Mouse (Mus musculus) G1E (cell line): ENCODE data around the gene Zbtb8b. TPM values are rescaled to one million over a fixed set of nuclear protein-coding genes. Genes with fewer than 3 reads are reported as not detected.
"Not testable (repeated sequence)": the region's sequence is repeated elsewhere in the genome, so short reads cannot be mapped to it uniquely, and the experiment has no call there.

ENCODE experiments used
- ATAC-seq: 2 replicates; pipeline ENCODE4 v1.8.0; 2016; ENCODE audit warnings: mild to moderate bottlenecking; ENCODE audit not compliant: insufficient number of reproducible peaks, poor library complexity, low FRiP score, severe bottlenecking; ENCODE audit errors: extremely low read depth
- DNase-seq: peaks from one replicate; pipeline ENCODE4 v3.0.0; 2012; ENCODE audit warnings: low spot score
- H3K27me3 ChIP-seq: 2 replicates; pipeline ENCODE4 v1.6.1; 2012; ENCODE audit warnings: mild to moderate bottlenecking, low read length, inconsistent platforms; ENCODE audit not compliant: insufficient read depth
- H3K36me3 ChIP-seq: replicated peaks from 2 replicates; pipeline ENCODE3; 2012; ENCODE audit warnings: mild to moderate bottlenecking, inconsistent platforms
- H3K4me1 ChIP-seq: 2 replicates; pipeline ENCODE4 v1.6.1; 2012; ENCODE audit warnings: low read depth, low read length, inconsistent platforms, mixed read lengths; ENCODE audit not compliant: insufficient read depth
- H3K4me3 ChIP-seq: 2 replicates; pipeline ENCODE4 v1.5.1; 2012; ENCODE audit warnings: low read depth, mild to moderate bottlenecking, inconsistent platforms, low read length, moderate library complexity, mixed read lengths
- H3K9me3 ChIP-seq: replicated peaks from 2 replicates; pipeline ENCODE4 v1.6.1; 2012; ENCODE audit warnings: inconsistent platforms
- CTCF ChIP-seq: IDR thresholded peaks from 2 replicates; pipeline ENCODE4 v1.5.1; 2012; ENCODE audit warnings: low read depth, low read length, inconsistent platforms, mixed read lengths
- GATA1 ChIP-seq: IDR thresholded peaks from 2 replicates; pipeline ENCODE4 v1.6.1; 2012; ENCODE audit warnings: borderline replicate concordance, low read length, inconsistent platforms, mixed read lengths
- GATA2 ChIP-seq: IDR thresholded peaks from 2 replicates; pipeline ENCODE4 v1.6.1; 2012; ENCODE audit warnings: low read depth, low read length, inconsistent platforms, borderline replicate concordance
- POLR2AphosphoS5 ChIP-seq: IDR thresholded peaks from 2 replicates; pipeline ENCODE4 v1.6.1; 2012; ENCODE audit warnings: low read depth, low read length, inconsistent platforms; ENCODE audit not compliant: insufficient replicate concordance
- TAL1 ChIP-seq: conservative IDR thresholded peaks from 2 replicates; pipeline ENCODE4 v1.6.1; 2012; ENCODE audit warnings: low read depth, low read length, inconsistent platforms, mixed read lengths
- polyA plus RNA-seq: library from polyadenylated mRNA; stranded (reverse); fragments of >175 nt; gene quantifications from 2 replicates; pipeline ENCODE4 v1.2.3, GENCODE M21; 2012
- total RNA-seq, 2 experiments: library from RNA; stranded (forward) in 1 of 2; stranded (reverse) in 1 of 2; fragments of 200-1000 nt in 1 of 2; fragments of >200 nt in 1 of 2; fragmentation: Nextera tagmentation in 1 of 2; gene quantifications; 2 replicates each; pipeline ENCODE4 v1.2.3; 2014 to 2017

Zbtb8b gene
- total and polyA plus RNA-seq, 3 experiments = 0.16 TPM; not detected in 2

- no peaks in the 10 kb centered on the region for H3K36me3 ChIP-seq
- peaks cover 4% of the 10 kb centered on the region; the same call in 1 of the 2 replicates for H3K9me3 ChIP-seq
- DNase-seq = no peak
- H3K4me3 ChIP-seq = no peak overlapping the region
- peaks cover 4% of the 10 kb centered on the region; the same call in 1 of the 2 replicates for H3K27me3 ChIP-seq
- TF ChIP-seq CTCF (peak; percentile 16; the same call in 1 of the 2 replicates), GATA2 (no peak), GATA1 (no peak)
- ATAC-seq = no peak
- H3K4me1 ChIP-seq = peaks cover 25% of the 10 kb centered on the region
Measured at GRCm38 (mm10) chr4:129418321-129418720, 22.3 kb downstream of the Zbtb8b start.

- no peaks in the 10 kb centered on the region for H3K36me3 ChIP-seq
- DNase-seq = peak; percentile 12
Measured at GRCm38 (mm10) chr4:129416478-129416877, 24.2 kb downstream of the Zbtb8b start.

GRCm38 (mm10) chr4:129415892-129416291 lies 24.8 kb downstream of the Zbtb8b start:
- peaks cover 25% of the 10 kb centered on the region for H3K4me1 ChIP-seq
- DNase-seq (no peak), ATAC-seq (no peak)
- no peaks in the 10 kb centered on the region for H3K36me3 ChIP-seq
- peaks cover 4% of the 10 kb centered on the region; the same call in 1 of the 2 replicates for H3K9me3 ChIP-seq
- H3K27me3 ChIP-seq = peaks cover 8% of the 10 kb centered on the region; the same call in 1 of the 2 replicates
- TF ChIP-seq POLR2AphosphoS5 (no peak), TAL1 (no peak), CTCF (0 out of 2 replicates have a peak, but pooled peaks have one; percentile 17), GATA1 (no peak)
- no peak overlapping the region for H3K4me3 ChIP-seq

More at GRCm38 (mm10) chr4:129416478-129416877, 24.2 kb downstream of the Zbtb8b start:
- no peak overlapping the region for H3K4me3 ChIP-seq
- H3K4me1 ChIP-seq = peaks cover 25% of the 10 kb centered on the region
- TF ChIP-seq TAL1 (peak; percentile 78), GATA2 (no peak), POLR2AphosphoS5 (no peak)
- 0 out of 2 replicates have a peak, but pooled peaks cover 4% of the 10 kb centered on the region for H3K27me3 ChIP-seq
- no peak for ATAC-seq
- H3K9me3 ChIP-seq = peaks cover 4% of the 10 kb centered on the region; the same call in 1 of the 2 replicates

- Histone ChIP-seq H3K9me3 (peaks cover 4% of the 10 kb centered on the region; the same call in 1 of the 2 replicates), H3K4me1 (peaks cover 1% of the 10 kb centered on the region), H3K27me3 (peaks cover 10% of the 10 kb centered on the region), H3K4me3 (no peak overlapping the region), H3K36me3 (no peaks in the 10 kb centered on the region)
- TF ChIP-seq TAL1 = no peak
- no peak for TF ChIP-seq POLR2AphosphoS5
- no peak for TF ChIP-seq GATA1
- TF ChIP-seq CTCF = no peak
- DNase-seq (no peak), ATAC-seq (no peak)
Measured at GRCm38 (mm10) chr4:129410991-129411390, 29.7 kb downstream of the Zbtb8b start.

- not testable (repeated sequence) for DNase-seq, H3K4me1 ChIP-seq, H3K4me3 ChIP-seq, ATAC-seq, H3K36me3 ChIP-seq, H3K9me3 ChIP-seq
- H3K27me3 ChIP-seq = peaks cover 11% of the 10 kb centered on the region
Measured at GRCm38 (mm10) chr4:129410532-129410931, 30.1 kb downstream of the Zbtb8b start.

GRCm38 (mm10) chr4:129406447-129406846 lies 34.2 kb downstream of the Zbtb8b start:
- Histone ChIP-seq H3K9me3 (no peaks in the 10 kb centered on the region), H3K27me3 (peaks cover 16% of the 10 kb centered on the region), H3K4me1 (no peaks in the 10 kb centered on the region; the same call in 1 of the 2 replicates), H3K36me3 (no peaks in the 10 kb centered on the region), H3K4me3 (no peak overlapping the region)
- ATAC-seq = no peak
- DNase-seq = no peak
- TF ChIP-seq GATA1 (no peak), CTCF (no peak), TAL1 (no peak), GATA2 (no peak), POLR2AphosphoS5 (no peak)

- DNase-seq = no peak
- H3K4me3 ChIP-seq = no peak overlapping the region
- no peak for ATAC-seq
Measured at GRCm38 (mm10) chr4:129399813-129400212, 40.8 kb downstream of the Zbtb8b start.

More at GRCm38 (mm10) chr4:129399813-129400212, 40.8 kb downstream of the Zbtb8b start:
- Histone ChIP-seq H3K36me3 (no peaks in the 10 kb centered on the region), H3K4me1 (no peaks in the 10 kb centered on the region; the same call in 1 of the 2 replicates), H3K9me3 (no peaks in the 10 kb centered on the region), H3K27me3 (peaks cover 11% of the 10 kb centered on the region; the same call in 1 of the 2 replicates)
- TF ChIP-seq GATA1 (no peak), GATA2 (no peak), POLR2AphosphoS5 (no peak), TAL1 (no peak), CTCF (no peak)
